Mouse (Mus musculus) right cerebral cortex, postnatal 4 days (tissue): ENCODE measurements around the gene Zfpl1.

Experiments used
- DNase-seq: peaks from one replicate; pipeline ENCODE4 v3.0.0-alpha.2; 2022

Gene Zfpl1

GRCm38 (mm10) chr19:6097847-6098246 lies 13.1 kb upstream of the Zfpl1 start:
- DNase-seq, result no peak

DNA sequence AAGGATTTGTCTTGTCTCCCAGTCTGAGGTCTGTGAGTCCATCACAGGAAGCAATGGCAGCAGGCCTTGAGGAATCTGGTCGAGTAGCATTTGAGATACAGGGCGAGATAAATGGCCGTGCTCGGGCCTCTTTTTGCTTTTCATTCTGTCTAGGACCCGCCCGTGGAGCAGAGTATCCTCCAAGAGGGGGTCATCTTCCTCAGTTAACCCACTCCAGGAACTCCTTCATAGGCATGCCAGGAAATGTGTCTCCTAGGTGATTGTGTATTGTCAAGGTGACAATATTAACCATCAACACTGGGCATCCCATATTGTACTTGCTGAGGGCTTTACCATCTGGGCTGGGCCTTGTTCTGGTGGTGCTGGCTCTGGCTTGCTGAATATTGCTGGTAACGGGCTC lies 9.4 kb upstream of the Zfpl1 start, which contains the start of gene AC131692.1:
Gene AC131692.1 (plus strand): TSS at position 301 of the 400 bp plus-strand sequence.
- DNase-seq, result no peak

DNA sequence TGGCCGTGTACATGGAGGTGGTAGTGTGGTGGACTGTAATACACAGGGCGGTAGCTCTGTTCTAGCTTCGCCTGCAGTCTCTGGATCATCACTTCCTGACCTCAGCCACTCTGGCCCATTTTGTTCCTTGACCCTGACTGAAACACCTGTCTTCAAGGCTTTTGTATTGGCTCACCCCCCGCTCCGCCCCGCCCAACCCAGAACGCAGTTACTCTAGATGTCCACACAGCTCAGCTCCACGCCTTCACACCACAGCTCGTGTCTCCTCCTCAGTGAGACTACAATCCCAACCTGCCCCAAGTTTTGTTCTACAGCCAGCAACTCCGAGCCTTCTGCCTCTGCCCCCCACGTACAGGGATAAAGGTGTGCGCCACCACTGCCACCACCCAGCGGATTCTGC lies 4.1 kb upstream of the Zfpl1 start:
- DNase-seq, result no peak

- DNase-seq, result no peak
Observed at GRCm38 (mm10) chr19:6085417-6085879, 692 bp upstream of the Zfpl1 start.

GRCm38 (mm10) chr19:6082156-6082555 lies 2.6 kb downstream of the Zfpl1 start, which contains the start of gene Gm28374:
Gene Gm28374 (minus strand): TSS chr19:6082256.
- DNase-seq, result no peak

DNA sequence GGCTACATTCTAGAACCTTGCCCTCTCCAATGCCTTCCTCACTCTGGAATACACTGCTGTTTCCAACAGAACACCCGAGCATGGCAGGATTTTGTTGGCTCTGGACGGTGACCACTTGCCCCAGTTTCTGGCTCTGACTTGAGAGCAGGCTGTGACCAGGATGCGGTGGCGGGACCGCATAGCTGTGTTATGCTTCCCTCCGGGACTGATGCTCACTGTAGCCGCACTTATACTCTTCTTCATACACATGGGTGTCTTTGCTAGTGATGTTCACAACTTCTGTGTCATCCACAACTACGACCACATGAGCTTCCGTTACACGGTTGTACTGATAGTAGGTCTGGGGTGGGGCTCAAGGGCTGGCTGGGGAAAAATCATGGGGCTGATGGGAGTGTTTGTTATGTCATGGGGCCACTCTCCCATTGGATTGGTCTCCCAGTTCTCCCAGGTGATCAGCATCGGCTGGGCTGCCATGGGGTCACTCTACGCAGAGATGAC lies 4.7 kb downstream of the Zfpl1 start, which contains the start of gene Tmem262:
Gene Tmem262 (plus strand): TSS at position 51 of the 498 bp plus-strand sequence.
- DNase-seq, result no peak

- DNase-seq, result peak; percentile 74
Observed at GRCm38 (mm10) chr19:6076564-6077393, 8.0 kb downstream of the Zfpl1 start, which contains the start of gene Vps51. Gene Vps51 (minus strand): TSS chr19:6077231.

- DNase-seq, result no peak
Observed at GRCm38 (mm10) chr19:6073889-6074288, 10.9 kb downstream of the Zfpl1 start.

DNA sequence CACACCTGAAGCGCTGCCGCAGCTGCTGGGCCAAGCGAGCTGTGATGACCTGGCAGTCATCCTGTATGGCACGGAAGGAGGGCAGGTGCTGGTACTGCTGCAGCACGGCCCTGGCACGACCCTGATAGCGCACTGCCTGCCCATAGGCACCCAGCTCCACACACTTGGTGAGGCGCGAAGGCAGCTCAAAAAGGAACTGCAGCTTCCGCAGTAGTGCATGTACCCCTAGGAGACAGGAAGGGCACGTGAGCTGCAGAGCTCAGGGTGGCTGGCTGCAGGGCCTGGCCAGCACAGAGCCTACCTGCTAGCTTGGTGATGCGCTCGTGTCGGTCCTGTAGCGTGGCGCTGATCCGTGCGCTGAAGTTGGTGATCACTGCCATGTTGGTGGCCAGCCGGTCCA lies 13.5 kb downstream of the Zfpl1 start:
- DNase-seq, result no peak

DNA sequence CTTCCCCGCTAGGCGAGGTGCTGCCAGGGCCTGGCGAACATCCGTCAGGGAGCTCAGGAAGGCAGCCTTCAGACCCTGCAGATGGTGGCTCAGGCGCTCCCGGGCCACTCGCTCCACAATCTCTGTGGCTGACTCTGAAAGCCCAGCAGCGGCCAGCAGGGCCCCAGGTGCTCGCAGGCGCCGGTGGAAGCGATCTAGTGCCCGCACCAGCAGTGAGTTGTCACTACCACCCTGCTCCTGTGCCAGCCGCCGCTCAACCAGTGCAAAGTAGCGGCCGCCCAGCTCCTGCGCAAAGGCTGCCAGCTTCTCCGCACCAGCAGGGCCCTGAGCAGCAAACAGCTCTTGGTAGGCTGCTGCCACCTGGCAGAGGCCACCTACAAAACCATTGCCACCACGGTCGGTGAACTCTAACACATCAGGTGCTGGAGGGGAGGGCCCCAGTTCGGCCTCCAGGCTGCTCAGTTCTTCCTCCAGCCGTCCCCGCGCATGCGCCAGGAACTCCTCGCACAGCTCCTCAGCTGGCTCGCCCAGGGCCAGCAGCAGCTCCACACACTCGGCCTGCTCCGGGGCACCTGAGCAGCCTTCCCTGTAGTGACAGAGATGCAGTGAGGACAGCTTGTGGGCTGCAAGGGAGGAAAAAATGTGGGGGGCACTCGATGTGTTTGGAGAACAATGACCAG lies 14.0 kb downstream of the Zfpl1 start:
- no peak for DNase-seq

DNA sequence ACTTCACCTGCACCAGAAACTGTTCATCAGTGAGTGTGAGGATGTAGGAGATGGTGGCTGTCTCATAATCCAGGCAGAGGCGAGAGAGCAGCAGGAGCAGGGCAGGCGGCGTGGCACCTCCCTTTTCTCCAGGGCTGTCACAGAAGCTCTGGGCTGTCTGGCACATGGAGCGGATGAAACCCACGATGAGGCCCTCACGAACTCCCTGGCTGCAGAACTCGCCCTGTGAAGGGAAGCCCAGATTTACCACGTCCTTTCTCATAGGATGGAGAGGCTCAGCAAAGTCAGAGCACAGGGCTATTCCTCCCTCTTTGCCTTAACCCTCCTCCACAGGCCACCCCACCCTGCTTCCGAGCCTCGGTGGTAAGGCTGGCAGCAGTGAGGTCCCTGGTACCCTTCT lies 14.9 kb downstream of the Zfpl1 start:
- no peak for DNase-seq

GRCm38 (mm10) chr19:6068951-6069350 lies 15.8 kb downstream of the Zfpl1 start:
- no peak for DNase-seq

GRCm38 (mm10) chr19:6067724-6068415 lies 16.9 kb downstream of the Zfpl1 start, which contains the start of gene Tm7sf2:
Gene Tm7sf2 (minus strand): TSS chr19:6068373.
- DNase-seq, result peak; percentile 87

- peak; percentile 92 for DNase-seq
Observed at GRCm38 (mm10) chr19:6067011-6067723, 17.6 kb downstream of the Zfpl1 start.

GRCm38 (mm10) chr19:6066571-6066970 lies 18.2 kb downstream of the Zfpl1 start:
- DNase-seq, result peak; percentile 32

DNA sequence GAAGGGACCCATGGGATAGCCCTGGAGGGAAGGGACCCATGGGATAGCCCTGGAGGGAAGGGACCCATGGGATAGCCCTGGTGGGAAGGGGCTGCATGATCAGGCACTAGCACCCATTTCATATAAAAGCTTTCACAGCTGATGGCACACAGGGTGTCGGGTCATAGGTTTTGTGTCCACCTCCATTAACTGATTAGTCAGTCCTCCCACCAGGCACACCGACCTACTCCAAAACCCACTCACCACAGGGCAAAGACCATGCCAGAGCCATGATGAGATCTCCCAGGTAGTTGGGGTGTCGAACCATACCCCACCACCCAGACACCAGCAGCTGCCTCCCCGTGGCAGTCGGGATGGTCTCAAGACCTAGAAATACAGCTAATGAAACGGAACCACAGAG lies 21.7 kb downstream of the Zfpl1 start:
- no peak for DNase-seq

- no peak for DNase-seq
Observed at GRCm38 (mm10) chr19:6062418-6062817, 22.3 kb downstream of the Zfpl1 start.

- peak; percentile 52 for DNase-seq
Observed at GRCm38 (mm10) chr19:6061641-6062302, 23.0 kb downstream of the Zfpl1 start.

DNA sequence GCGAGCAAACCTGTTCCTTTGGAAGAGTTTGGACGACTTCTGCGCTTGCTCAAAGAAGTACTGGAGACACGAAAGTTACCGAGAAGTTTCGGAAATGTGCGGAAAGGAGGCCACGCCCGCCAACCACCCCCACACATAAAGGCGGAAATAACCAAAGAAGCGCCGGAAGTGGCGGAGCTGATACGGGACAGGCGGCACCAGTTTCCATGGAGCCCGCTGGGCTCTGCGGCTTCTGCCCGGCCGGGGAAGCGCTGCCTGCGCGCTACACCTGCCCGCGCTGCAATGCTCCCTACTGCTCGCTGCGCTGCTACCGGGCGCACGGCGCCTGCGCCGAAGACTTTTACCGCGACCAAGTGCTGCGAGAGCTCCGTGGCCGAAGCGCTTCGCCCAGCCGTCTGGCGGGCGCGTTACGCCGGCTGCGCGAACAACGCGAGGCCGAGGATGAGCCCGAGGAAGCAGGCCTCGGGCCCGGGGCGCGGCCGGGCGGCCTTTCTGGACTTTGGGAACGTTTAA lies 23.7 kb downstream of the Zfpl1 start, which contains the start of gene Znhit2:
Gene Znhit2 (plus strand): TSS at position 172 of the 513 bp plus-strand sequence.
- peak; percentile 85 for DNase-seq

- DNase-seq, result no peak
Observed at GRCm38 (mm10) chr19:6058966-6059365, 25.8 kb downstream of the Zfpl1 start.

DNA sequence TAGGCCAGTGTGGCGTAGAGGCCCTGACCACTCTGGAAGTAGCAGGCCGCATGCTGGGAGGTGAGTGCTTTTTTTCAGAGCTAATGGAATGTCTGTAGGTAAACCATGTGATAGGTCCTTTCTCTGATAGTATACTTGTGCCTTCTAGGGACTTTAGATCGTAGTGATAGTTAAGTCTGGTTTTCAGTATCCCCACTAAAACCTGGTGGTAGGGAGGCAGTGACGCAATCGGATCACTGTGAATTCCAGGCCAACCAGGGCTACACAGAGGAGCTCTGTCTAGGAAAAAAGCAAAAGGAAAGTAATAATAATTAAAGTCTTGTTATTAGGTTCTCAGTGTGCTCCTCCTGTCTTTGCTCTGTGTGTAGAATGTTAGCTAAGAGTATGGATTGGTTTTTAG lies 26.2 kb downstream of the Zfpl1 start:
- DNase-seq, result no peak
